Mouse (Mus musculus): ENCODE measurements around the gene Tacr2. TPM values are rescaled to one million over a fixed set of nuclear protein-coding genes. Genes with fewer than 3 reads are reported as not detected.

Tacr2 gene
- polyA plus RNA-seq, 1 experiment: not detected

- no peak for DNase-seq
- no peaks in the 10 kb centered on the region for H3K4me1 ChIP-seq (ENCODE audit: control insufficient read depth, insufficient read depth, low read length)
- WGBS: 95% methylated on average over 3 of the region's 3 CpGs
- no peak overlapping the region for H3K4me3 ChIP-seq (ENCODE audit: insufficient read depth, low read depth, low read length)
- H3K27ac ChIP-seq (ENCODE audit: insufficient read depth, low read depth, low read length): no peak overlapping the region
- H3K27me3 ChIP-seq (replicated peaks; ENCODE audit: control insufficient read depth, insufficient read depth, low read length): no peaks in the 10 kb centered on the region
- TF ChIP-seq POLR2A (IDR thresholded peaks at IDR 0.05; ENCODE audit: low read depth, low read length): no peak
- no peak for TF ChIP-seq CTCF (conservative IDR thresholded peaks at IDR 0.05; ENCODE audit: insufficient read depth, insufficient read length, low read depth, low read length)
- H3K36me3 ChIP-seq (ENCODE audit: control insufficient read depth, insufficient read depth, low read length): no peaks in the 10 kb centered on the region
Observed at GRCm38 (mm10) chr10:62238688-62239087, 13.6 kb upstream of the Tacr2 start.

- Histone ChIP-seq H3K27ac (ENCODE audit: insufficient read depth, low read depth, low read length) (no peak overlapping the region; the same call in 1 of the 2 replicates), H3K4me3 (ENCODE audit: insufficient read depth, low read depth, low read length) (no peak overlapping the region), H3K4me1 (ENCODE audit: control insufficient read depth, insufficient read depth, low read length) (no peaks in the 10 kb centered on the region), H3K36me3 (ENCODE audit: control insufficient read depth, insufficient read depth, low read length) (no peaks in the 10 kb centered on the region), H3K27me3 (replicated peaks; ENCODE audit: control insufficient read depth, insufficient read depth, low read length) (no peaks in the 10 kb centered on the region)
- TF ChIP-seq CTCF (conservative IDR thresholded peaks at IDR 0.05; ENCODE audit: insufficient read depth, insufficient read length, low read depth, low read length) (no peak), POLR2A (IDR thresholded peaks at IDR 0.05; ENCODE audit: low read depth, low read length) (no peak)
- 26% methylated on average over 6 of the region's 6 CpGs for WGBS
- DNase-seq: peak; percentile 95
Observed at GRCm38 (mm10) chr10:62239270-62239669, 13.0 kb upstream of the Tacr2 start.

GRCm38 (mm10) chr10:62242358-62242757, 9.9 kb upstream of the Tacr2 start:
- no peak for DNase-seq
- H3K4me1 ChIP-seq (ENCODE audit: control insufficient read depth, insufficient read depth, low read length): no peaks in the 10 kb centered on the region
- H3K27me3 ChIP-seq (replicated peaks; ENCODE audit: control insufficient read depth, insufficient read depth, low read length): no peaks in the 10 kb centered on the region
- TF ChIP-seq POLR2A (IDR thresholded peaks at IDR 0.05; ENCODE audit: low read depth, low read length) (no peak), CTCF (conservative IDR thresholded peaks at IDR 0.05; ENCODE audit: insufficient read depth, insufficient read length, low read depth, low read length) (no peak)
- no peak overlapping the region for H3K4me3 ChIP-seq (ENCODE audit: insufficient read depth, low read depth, low read length)
- H3K36me3 ChIP-seq (ENCODE audit: control insufficient read depth, insufficient read depth, low read length): no peaks in the 10 kb centered on the region
- no peak overlapping the region for H3K27ac ChIP-seq (ENCODE audit: insufficient read depth, low read depth, low read length)
- WGBS: 90% methylated on average over 10 of the region's 10 CpGs

GRCm38 (mm10) chr10:62242896-62243295, 9.3 kb upstream of the Tacr2 start:
- TF ChIP-seq CTCF (conservative IDR thresholded peaks at IDR 0.05; ENCODE audit: insufficient read depth, insufficient read length, low read depth, low read length) (peak; percentile 52), POLR2A (IDR thresholded peaks at IDR 0.05; ENCODE audit: low read depth, low read length) (no peak)
- no peaks in the 10 kb centered on the region for H3K27me3 ChIP-seq (replicated peaks; ENCODE audit: control insufficient read depth, insufficient read depth, low read length)

GRCm38 (mm10) chr10:62244067-62244466, 8.2 kb upstream of the Tacr2 start:
- 89% methylated on average over 9 of the region's 9 CpGs for WGBS
- no peak for TF ChIP-seq CTCF (conservative IDR thresholded peaks at IDR 0.05; ENCODE audit: insufficient read depth, insufficient read length, low read depth, low read length)
- no peak for TF ChIP-seq POLR2A (IDR thresholded peaks at IDR 0.05; ENCODE audit: low read depth, low read length)
- no peak overlapping the region for H3K4me3 ChIP-seq (ENCODE audit: insufficient read depth, low read depth, low read length)
- no peak overlapping the region for H3K27ac ChIP-seq (ENCODE audit: insufficient read depth, low read depth, low read length)
- H3K27me3 ChIP-seq (replicated peaks; ENCODE audit: control insufficient read depth, insufficient read depth, low read length): no peaks in the 10 kb centered on the region
- no peak for DNase-seq
- H3K4me1 ChIP-seq (ENCODE audit: control insufficient read depth, insufficient read depth, low read length): no peaks in the 10 kb centered on the region
- no peaks in the 10 kb centered on the region for H3K36me3 ChIP-seq (ENCODE audit: control insufficient read depth, insufficient read depth, low read length)

More at GRCm38 (mm10) chr10:62242896-62243295, 9.3 kb upstream of the Tacr2 start:
- Histone ChIP-seq H3K36me3 (ENCODE audit: control insufficient read depth, insufficient read depth, low read length) (no peaks in the 10 kb centered on the region), H3K27ac (ENCODE audit: insufficient read depth, low read depth, low read length) (no peak overlapping the region), H3K4me3 (ENCODE audit: insufficient read depth, low read depth, low read length) (no peak overlapping the region), H3K4me1 (ENCODE audit: control insufficient read depth, insufficient read depth, low read length) (no peaks in the 10 kb centered on the region)
- 43% methylated on average over 12 of the region's 13 CpGs for WGBS
- DNase-seq: peak; percentile 77

GRCm38 (mm10) chr10:62247156-62247555, 5.1 kb upstream of the Tacr2 start:
- no peak for TF ChIP-seq POLR2A (IDR thresholded peaks at IDR 0.05; ENCODE audit: low read depth, low read length)
- TF ChIP-seq CTCF (conservative IDR thresholded peaks at IDR 0.05; ENCODE audit: insufficient read depth, insufficient read length, low read depth, low read length): no peak
- H3K4me1 ChIP-seq (ENCODE audit: control insufficient read depth, insufficient read depth, low read length): no peaks in the 10 kb centered on the region
- no peaks in the 10 kb centered on the region for H3K36me3 ChIP-seq (ENCODE audit: control insufficient read depth, insufficient read depth, low read length)
- H3K4me3 ChIP-seq (ENCODE audit: insufficient read depth, low read depth, low read length): no peak overlapping the region
- no peaks in the 10 kb centered on the region for H3K27me3 ChIP-seq (replicated peaks; ENCODE audit: control insufficient read depth, insufficient read depth, low read length)
- DNase-seq: peak; percentile 50
- WGBS: 51% methylated on average over 3 of the region's 3 CpGs
- H3K27ac ChIP-seq (ENCODE audit: insufficient read depth, low read depth, low read length): no peak overlapping the region

- 34% methylated on average over 8 of the region's 8 CpGs for WGBS
- Histone ChIP-seq H3K36me3 (ENCODE audit: control insufficient read depth, insufficient read depth, low read length) (no peaks in the 10 kb centered on the region), H3K4me3 (ENCODE audit: insufficient read depth, low read depth, low read length) (no peak overlapping the region), H3K4me1 (ENCODE audit: control insufficient read depth, insufficient read depth, low read length) (no peaks in the 10 kb centered on the region), H3K27ac (ENCODE audit: insufficient read depth, low read depth, low read length) (no peak overlapping the region), H3K27me3 (replicated peaks; ENCODE audit: control insufficient read depth, insufficient read depth, low read length) (no peaks in the 10 kb centered on the region)
- TF ChIP-seq POLR2A (IDR thresholded peaks at IDR 0.05; ENCODE audit: low read depth, low read length) (no peak), CTCF (conservative IDR thresholded peaks at IDR 0.05; ENCODE audit: insufficient read depth, insufficient read length, low read depth, low read length) (no peak)
- DNase-seq: no peak
Observed at GRCm38 (mm10) chr10:62247815-62248214, 4.4 kb upstream of the Tacr2 start.
